Mouse (Mus musculus) MEL (cell line): ENCODE data around the gene Hdac6. TPM values are rescaled to one million over a fixed set of nuclear protein-coding genes. Genes with fewer than 3 reads are reported as not detected.
"Not testable (repeated sequence)": the region's sequence is repeated elsewhere in the genome, so short reads cannot be mapped to it uniquely, and the experiment has no call there.

Experiments
- DNase-seq: peaks from one replicate; pipeline ENCODE4 v3.0.0; 2011; ENCODE audit warnings: low read depth, low spot score
- H3K27ac ChIP-seq: 2 replicates; pipeline ENCODE4 v1.5.1; 2012; ENCODE audit warnings: low read depth, mild to moderate bottlenecking, control low read depth, low read length, moderate library complexity; ENCODE audit not compliant: control insufficient read depth
- H3K27me3 ChIP-seq, 2 experiments: fragments of 150-350 bp in 1 of 2; sonication (generic) in 1 of 2; 2 replicates each; pipeline ENCODE4 v1.6.1; 2012; ENCODE audit warnings: low read length in 2 of 2, mild to moderate bottlenecking in 2 of 2, improper control_type of control experiment in 1 of 2, moderate library complexity in 1 of 2; ENCODE audit not compliant: insufficient read depth in 2 of 2, control insufficient read depth in 1 of 2
- H3K36me3 ChIP-seq, 2 experiments: 2 replicates each; pipeline ENCODE4 v1.6.1; 2012 to 2014; ENCODE audit warnings: low read length in 2 of 2, improper control_type of control experiment in 1 of 2, inconsistent platforms in 1 of 2, mild to moderate bottlenecking in 1 of 2; ENCODE audit not compliant: insufficient read depth in 2 of 2, control insufficient read depth in 1 of 2
- H3K4me1 ChIP-seq, 2 experiments: fragments of 150-350 bp in 1 of 2; sonication (generic) in 1 of 2; 2 replicates each; pipeline ENCODE4 v1.6.1; 2012; ENCODE audit warnings: low read length in 2 of 2, improper control_type of control experiment in 1 of 2, mild to moderate bottlenecking in 1 of 2; ENCODE audit not compliant: insufficient read depth in 2 of 2, control insufficient read depth in 1 of 2
- H3K4me3 ChIP-seq, 2 experiments: fragments of 150-350 bp in 1 of 2; sonication (generic) in 1 of 2; 2 replicates each; pipeline ENCODE4 v1.5.1; 2012; ENCODE audit warnings: low read depth in 2 of 2, low read length in 2 of 2, mild to moderate bottlenecking in 2 of 2, moderate library complexity in 2 of 2, control low read depth in 1 of 2, improper control_type of control experiment in 1 of 2; ENCODE audit not compliant: control insufficient read depth in 1 of 2, insufficient read depth in 1 of 2
- H3K79me2 ChIP-seq: 2 replicates; pipeline ENCODE4 v1.6.1; 2012; ENCODE audit warnings: mild to moderate bottlenecking, low read length, moderate library complexity; ENCODE audit not compliant: control insufficient read depth, poor library complexity, insufficient read depth
- H3K9ac ChIP-seq: 2 replicates; pipeline ENCODE4 v1.6.1; 2012; ENCODE audit warnings: low read depth, mild to moderate bottlenecking, control low read depth, low read length, moderate library complexity; ENCODE audit not compliant: control insufficient read depth, poor library complexity, severe bottlenecking
- H3K9me3 ChIP-seq: fragments of 150-350 bp; sonication (generic); replicated peaks from 2 replicates; pipeline ENCODE4 v1.6.1; 2012; ENCODE audit warnings: mild to moderate bottlenecking, low read length, improper control_type of control experiment, moderate library complexity; ENCODE audit not compliant: insufficient read depth
- CHD2 ChIP-seq: IDR thresholded peaks from 2 replicates; pipeline ENCODE4 v1.6.1; 2011; ENCODE audit warnings: low read length, improper control_type of control experiment
- CTCF ChIP-seq, 3 experiments: IDR thresholded peaks in 2 of 3; conservative IDR thresholded peaks in 1 of 3; 2 replicates each; pipeline ENCODE4 v1.5.1; 2011 to 2012; ENCODE audit warnings: low read length in 3 of 3, low read depth in 2 of 3, mild to moderate bottlenecking in 2 of 3, improper control_type of control experiment in 1 of 3, inconsistent platforms in 1 of 3, mixed read lengths in 1 of 3, moderate library complexity in 1 of 3; ENCODE audit not compliant: control insufficient read depth in 1 of 3, insufficient read depth in 1 of 3, poor library complexity in 1 of 3, severe bottlenecking in 1 of 3
- HCFC1 ChIP-seq: IDR thresholded peaks from 2 replicates; pipeline ENCODE4 v1.6.1; 2012; ENCODE audit warnings: low read depth, mild to moderate bottlenecking, inconsistent platforms, low read length, improper control_type of control experiment, moderate library complexity
- MAX ChIP-seq: IDR thresholded peaks from 2 replicates; pipeline ENCODE4 v1.6.1; 2011; ENCODE audit warnings: low read length, improper control_type of control experiment
- MYC ChIP-seq: IDR thresholded peaks from 2 replicates; pipeline ENCODE4 v1.6.1; 2011; ENCODE audit warnings: low read depth, mild to moderate bottlenecking, low read length, improper control_type of control experiment, moderate library complexity
- POLR2AphosphoS2 ChIP-seq: IDR thresholded peaks from 2 replicates; pipeline ENCODE4 v1.6.1; 2011; ENCODE audit warnings: low read length, improper control_type of control experiment
- RAD21 ChIP-seq: IDR thresholded peaks from 2 replicates; pipeline ENCODE4 v1.6.1; 2011; ENCODE audit warnings: mild to moderate bottlenecking, low read depth, low read length, improper control_type of control experiment
- SMC3 ChIP-seq: IDR thresholded peaks from 2 replicates; pipeline ENCODE4 v1.6.1; 2011; ENCODE audit warnings: low read depth, low read length, improper control_type of control experiment
- USF1 ChIP-seq: IDR thresholded peaks from 2 replicates; pipeline ENCODE4 v1.6.1; 2014; ENCODE audit warnings: low read depth, mild to moderate bottlenecking, inconsistent platforms, low read length, improper control_type of control experiment, moderate library complexity
- ZC3H11A ChIP-seq: IDR thresholded peaks from 2 replicates; pipeline ENCODE4 v1.6.1; 2012; ENCODE audit warnings: low read depth, mild to moderate bottlenecking, inconsistent platforms, low read length, improper control_type of control experiment
- polyA plus RNA-seq, 2 experiments: library from polyadenylated mRNA; stranded (reverse) in 1 of 2; unstranded in 1 of 2; fragments of >175 nt in 1 of 2; fragments of >200 nt in 1 of 2; gene quantifications; 2 replicates each; pipeline versions ENCODE4 v1.2.1 to v1.2.4; 2012; ENCODE audit warnings: low replicate concordance in 2 of 2, low read depth in 1 of 2; ENCODE audit not compliant: insufficient read length in 2 of 2, insufficient read depth in 1 of 2, missing spikeins in 1 of 2
- total RNA-seq: library from RNA; depleted of rRNA; stranded (reverse); fragments of 300-350 nt; gene quantifications from 2 replicates; pipeline ENCODE4 v1.2.3, GENCODE M21; 2012

The Hdac6 gene
- total and polyA plus RNA-seq, 3 experiments: 6.3 to 19.7 TPM; not detected in 1

DNA sequence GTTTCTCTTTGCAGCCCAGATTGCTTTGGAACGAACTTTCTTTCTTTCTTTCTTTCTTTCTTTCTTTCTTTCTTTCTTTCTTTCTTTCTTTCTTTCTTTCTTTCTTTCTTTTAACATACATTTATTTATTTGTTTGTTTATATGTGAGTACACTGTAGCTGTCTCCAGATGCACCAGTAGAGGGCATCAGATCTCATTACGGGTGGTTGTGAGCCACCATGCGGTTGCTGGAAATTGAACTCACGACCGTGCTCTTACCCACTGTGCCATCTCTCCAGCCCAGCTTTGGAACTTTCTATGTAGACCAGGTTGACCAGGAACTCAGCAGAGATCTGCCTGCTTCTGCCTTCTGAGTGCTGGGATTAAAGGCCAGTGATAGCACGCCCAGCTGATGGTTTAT is 29.7 kb downstream of the Hdac6 start:
- H3K36me3 ChIP-seq: not testable (repeated sequence)
- DNase-seq: peak; percentile 52
- TF ChIP-seq MYC: peak; percentile 76; the same call in 1 of the 2 replicates
- peak; percentile 87 for TF ChIP-seq SMC3
- peak; percentile 48 to 78 (median 60) for TF ChIP-seq CTCF (IDR thresholded peaks at IDR 0.05 in 2 of 3, conservative IDR thresholded peaks at IDR 0.05 in 1 of 3; ENCODE audit: control insufficient read depth in 1 of 3, insufficient read depth in 1 of 3, low read depth in 2 of 3, low read length in 3 of 3, poor library complexity in 1 of 3, severe bottlenecking in 1 of 3)
- TF ChIP-seq MAX: 0 out of 2 replicates have a peak, but pooled peaks have one; percentile 36
- 0 out of 2 replicates have a peak, but pooled peaks have one; percentile 18 for TF ChIP-seq HCFC1
- TF ChIP-seq RAD21: peak; percentile 62
- TF ChIP-seq ZC3H11A: peak; percentile 80

DNA sequence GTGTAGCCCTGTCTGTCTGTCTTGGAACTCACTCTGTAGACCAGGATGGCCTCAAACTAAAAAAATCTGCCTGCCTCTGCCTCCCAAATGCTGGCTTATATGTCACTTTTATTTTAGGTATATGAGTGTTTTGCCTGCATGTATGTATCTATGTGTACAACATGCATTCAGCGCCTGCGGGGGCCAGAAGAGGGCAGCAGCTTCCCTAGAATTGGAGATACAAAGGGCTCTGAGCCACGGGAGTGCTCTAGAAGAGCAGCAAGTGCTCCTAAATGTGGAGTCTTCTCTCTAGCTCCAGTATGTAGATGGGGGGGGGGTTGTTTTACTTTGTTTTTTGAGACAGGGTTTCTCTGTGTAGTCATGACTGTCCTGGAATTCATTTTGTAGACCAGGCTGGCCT is 32.0 kb downstream of the Hdac6 start:
- TF ChIP-seq ZC3H11A (peak; percentile 63), HCFC1 (0 out of 2 replicates have a peak, but pooled peaks have one; percentile 15), CTCF (IDR thresholded peaks at IDR 0.05 in 2 of 3, conservative IDR thresholded peaks at IDR 0.05 in 1 of 3; ENCODE audit: control insufficient read depth in 1 of 3, insufficient read depth in 1 of 3, low read depth in 2 of 3, low read length in 3 of 3, poor library complexity in 1 of 3, severe bottlenecking in 1 of 3) (peak; percentile 21 to 51 (median 22); a peak in 4 of 6 replicates), RAD21 (peak; percentile 51), SMC3 (peak; percentile 64)
- not testable (repeated sequence) for H3K9me3 ChIP-seq, H3K4me3 ChIP-seq, H3K27me3 ChIP-seq, H3K4me1 ChIP-seq, H3K79me2 ChIP-seq, H3K27ac ChIP-seq, H3K36me3 ChIP-seq, H3K9ac ChIP-seq
- peak; percentile 62 for DNase-seq

More for the DNA sequence above, 29.7 kb downstream of the Hdac6 start:
- not testable (repeated sequence) for H3K27me3 ChIP-seq, H3K9me3 ChIP-seq, H3K4me1 ChIP-seq, H3K79me2 ChIP-seq, H3K27ac ChIP-seq, H3K4me3 ChIP-seq, H3K9ac ChIP-seq

GRCm38 (mm10) chrX:7910473-7910872 is 37.2 kb downstream of the Hdac6 start:
- TF ChIP-seq RAD21: peak; percentile 12; the same call in 1 of the 2 replicates
- peak in 1 of 3 experiments; percentile 4; a peak in 1 of 6 replicates for TF ChIP-seq CTCF (IDR thresholded peaks at IDR 0.05 in 2 of 3, conservative IDR thresholded peaks at IDR 0.05 in 1 of 3; ENCODE audit: control insufficient read depth in 1 of 3, insufficient read depth in 1 of 3, low read depth in 2 of 3, low read length in 3 of 3, poor library complexity in 1 of 3, severe bottlenecking in 1 of 3)
- TF ChIP-seq POLR2AphosphoS2: peak; percentile 57; the same call in 1 of the 2 replicates
- no peak for TF ChIP-seq MAX
- TF ChIP-seq SMC3: peak; percentile 26; the same call in 1 of the 2 replicates
- TF ChIP-seq CHD2: no peak
- TF ChIP-seq USF1: no peak
- Histone ChIP-seq H3K36me3 (no peaks in the 10 kb centered on the region; a peak in 1 of 4 replicates), H3K27ac (no peak overlapping the region)

GRCm38 (mm10) chrX:7909242-7909641 is 38.4 kb downstream of the Hdac6 start, which contains the start of gene Gm10490:
Gene Gm10490 (plus strand): TSS chrX:7909542.
- H3K9me3 ChIP-seq, H3K4me3 ChIP-seq, H3K36me3 ChIP-seq, H3K27ac ChIP-seq, H3K9ac ChIP-seq, DNase-seq, H3K79me2 ChIP-seq, H3K27me3 ChIP-seq, H3K4me1 ChIP-seq: not testable (repeated sequence)

More at GRCm38 (mm10) chrX:7910473-7910872, 37.2 kb downstream of the Hdac6 start:
- Histone ChIP-seq H3K4me1 (no peaks in the 10 kb centered on the region), H3K4me3 (no peak overlapping the region), H3K27me3 (no peaks in the 10 kb centered on the region), H3K9ac (no peak overlapping the region), H3K9me3 (no peaks in the 10 kb centered on the region), H3K79me2 (no peaks in the 10 kb centered on the region)
- DNase-seq: no peak
